Mouse (Mus musculus): ENCODE results near the gene Palb2. TPM values are rescaled to one million over a fixed set of nuclear protein-coding genes. Genes with fewer than 3 reads are reported as not detected.

Palb2 gene
- total and polyA plus RNA-seq, 3 experiments: 11.7 to 17.5 (median 14.0) TPM

DNA sequence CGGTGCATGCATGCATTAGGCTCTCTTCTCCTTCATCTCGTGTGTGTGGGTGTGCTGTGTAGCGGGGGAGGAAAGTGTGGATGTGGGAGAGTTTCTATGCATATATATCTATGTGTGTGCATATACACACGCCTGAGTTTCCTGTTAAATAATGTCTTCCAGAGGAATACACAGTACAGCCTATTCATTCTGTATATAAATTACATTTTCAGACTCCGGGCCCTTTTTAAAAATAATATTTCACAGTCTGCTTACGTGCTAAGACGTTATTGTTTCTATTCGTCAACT is 497 bp upstream of the Palb2 start:
- dilution Hi-C loops (cut with MboI; ENCODE audit: extremely low pct_ligation_motif_present, extremely low pct_unique_long_range_greater_than_20kb, low sequenced_read_pairs) (no loop called here), in situ Hi-C loops (cut with MboI; ENCODE audit: low pct_ligation_motif_present, low pct_unique_long_range_greater_than_20kb, low sequenced_read_pairs) (no loop called here)
- Histone ChIP-seq H3K4me1 (ENCODE audit: control insufficient read depth in 1 of 2, insufficient read depth in 2 of 2) (peaks cover 0 to 34% of the 10 kb centered on the region in 2 experiments; a peak in 3 of 4 replicates), H3K4me3 (replicated peaks in 1 of 3; ENCODE audit: low read depth in 2 of 3, low read length in 2 of 3, poor library complexity in 1 of 3) (peak overlapping the region; percentile 88 to 99 (median 96)), H3K27ac (ENCODE audit: insufficient read depth, low read depth) (peak overlapping the region; percentile 41; the same call in 1 of the 2 replicates), H3K4me2 (ENCODE audit: insufficient read depth, low read depth, poor library complexity, severe bottlenecking) (no peak overlapping the region), H3K79me2 (replicated peaks; ENCODE audit: control insufficient read depth, extremely low read depth, insufficient read depth, poor library complexity, severe bottlenecking) (peaks cover 21% of the 10 kb centered on the region), H3K27me3 (replicated peaks) (no peaks in the 10 kb centered on the region), H3K36me3 (replicated peaks in 1 of 2; ENCODE audit: control insufficient read depth in 1 of 2, insufficient read depth in 1 of 2, low read length in 1 of 2) (peaks cover 22 to 57% of the 10 kb centered on the region in 2 experiments), H3K9ac (ENCODE audit: insufficient read depth, low read depth) (peak overlapping the region; percentile 79), H3K9me3 (replicated peaks; ENCODE audit: low read length) (no peaks in the 10 kb centered on the region)
- no peak for TF ChIP-seq ETS1 (conservative IDR thresholded peaks at IDR 0.05; ENCODE audit: low read depth, low read length)
- TF ChIP-seq RAD21 (IDR thresholded peaks at IDR 0.05; ENCODE audit: low read depth, low read length): no peak
- no peak for TF ChIP-seq ELF1 (IDR thresholded peaks at IDR 0.05; ENCODE audit: low read depth, low read length)
- TF ChIP-seq UBTF (IDR thresholded peaks at IDR 0.05; ENCODE audit: low read depth, low read length): no peak
- TF ChIP-seq USF1 (IDR thresholded peaks at IDR 0.05; ENCODE audit: low read depth, low read length): no peak
- no peak for DNase-seq (ENCODE audit: extremely low read depth)

DNA sequence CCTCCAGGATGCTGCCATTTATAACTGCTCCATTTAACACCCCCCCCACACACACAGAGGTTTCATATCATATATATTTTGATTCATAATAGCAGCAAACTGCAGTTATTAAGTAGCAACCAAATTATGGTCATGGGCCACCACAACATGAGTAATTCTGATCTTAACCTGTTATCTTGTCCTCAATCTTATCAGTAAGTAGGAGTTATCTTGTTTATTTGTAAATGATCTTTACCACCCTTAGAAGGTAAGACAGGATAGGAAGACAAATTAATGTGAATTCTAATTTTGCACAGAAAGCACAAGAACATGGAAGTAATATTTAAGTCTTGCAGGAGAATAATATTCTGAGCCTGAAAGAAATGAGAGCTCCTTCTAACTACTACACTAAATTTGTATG is 951 bp downstream of the Palb2 start:
- Histone ChIP-seq H3K9me3 (replicated peaks; ENCODE audit: low read length) (no peaks in the 10 kb centered on the region), H3K36me3 (replicated peaks in 1 of 2; ENCODE audit: control insufficient read depth in 1 of 2, insufficient read depth in 1 of 2, low read length in 1 of 2) (peaks cover 22 to 58% of the 10 kb centered on the region in 2 experiments), H3K79me2 (replicated peaks; ENCODE audit: control insufficient read depth, extremely low read depth, insufficient read depth, poor library complexity, severe bottlenecking) (peaks cover 21% of the 10 kb centered on the region), H3K9ac (ENCODE audit: insufficient read depth, low read depth) (peak overlapping the region; percentile 88; the same call in 1 of the 2 replicates), H3K27ac (ENCODE audit: insufficient read depth, low read depth) (no peak overlapping the region), H3K4me3 (replicated peaks in 1 of 3; ENCODE audit: low read depth in 2 of 3, low read length in 2 of 3, poor library complexity in 1 of 3) (peak overlapping the region in 2 of 3 experiments; percentile 88 to 99), H3K4me1 (ENCODE audit: control insufficient read depth in 1 of 2, insufficient read depth in 2 of 2) (peaks cover 0 to 25% of the 10 kb centered on the region in 2 experiments; a peak in 2 of 4 replicates), H3K4me2 (ENCODE audit: insufficient read depth, low read depth, poor library complexity, severe bottlenecking) (peak overlapping the region; percentile 23; the same call in 1 of the 2 replicates), H3K27me3 (replicated peaks) (no peaks in the 10 kb centered on the region)
- in situ Hi-C loops (cut with MboI; ENCODE audit: low pct_ligation_motif_present, low pct_unique_long_range_greater_than_20kb, low sequenced_read_pairs) (no loop called here), dilution Hi-C loops (cut with MboI; ENCODE audit: extremely low pct_ligation_motif_present, extremely low pct_unique_long_range_greater_than_20kb, low sequenced_read_pairs) (no loop called here)
- no peak for DNase-seq (ENCODE audit: extremely low read depth)
- no peak for TF ChIP-seq MXI1 (IDR thresholded peaks at IDR 0.05; ENCODE audit: low read depth, low read length)
- no peak for TF ChIP-seq USF2 (conservative IDR thresholded peaks at IDR 0.05; ENCODE audit: low read depth, low read length)
- TF ChIP-seq CHD1 (IDR thresholded peaks at IDR 0.05; ENCODE audit: low read depth, low read length): no peak
- TF ChIP-seq MAFK (IDR thresholded peaks at IDR 0.05; ENCODE audit: insufficient replicate concordance, low read length): no peak
- TF ChIP-seq JUND (conservative IDR thresholded peaks at IDR 0.05; ENCODE audit: low read depth, low read length): no peak
- no peak for TF ChIP-seq MAX (IDR thresholded peaks at IDR 0.05; ENCODE audit: low read length)
- no peak for TF ChIP-seq UBTF (IDR thresholded peaks at IDR 0.05; ENCODE audit: low read depth, low read length)
- TF ChIP-seq POLR2A (IDR thresholded peaks at IDR 0.05; ENCODE audit: low read depth, low read length): no peak
- no peak for TF ChIP-seq ZMIZ1 (IDR thresholded peaks at IDR 0.05; ENCODE audit: low read depth, low read length)
- TF ChIP-seq E2F4 (IDR thresholded peaks at IDR 0.05; ENCODE audit: insufficient replicate concordance, low read depth, low read length): no peak
- no peak for TF ChIP-seq GABPA (IDR thresholded peaks at IDR 0.05; ENCODE audit: insufficient replicate concordance, low read depth, low read length)
- TF ChIP-seq MAZ (IDR thresholded peaks at IDR 0.05; ENCODE audit: low read depth, low read length): no peak

All from CH12.LX (cell line).